Mouse (Mus musculus): ENCODE results near the gene Hes7. TPM values are rescaled to one million over a fixed set of nuclear protein-coding genes. Genes with fewer than 3 reads are reported as not detected.

Hes7 gene
- not detected for polyA plus RNA-seq (2017; shearing (Covaris generic))

GRCm38 (mm10) chr11:69120221-69121000 is at the start of gene Hes7:
Gene Hes7, plus strand, starts transcription at chr11:69120404.

DNA sequence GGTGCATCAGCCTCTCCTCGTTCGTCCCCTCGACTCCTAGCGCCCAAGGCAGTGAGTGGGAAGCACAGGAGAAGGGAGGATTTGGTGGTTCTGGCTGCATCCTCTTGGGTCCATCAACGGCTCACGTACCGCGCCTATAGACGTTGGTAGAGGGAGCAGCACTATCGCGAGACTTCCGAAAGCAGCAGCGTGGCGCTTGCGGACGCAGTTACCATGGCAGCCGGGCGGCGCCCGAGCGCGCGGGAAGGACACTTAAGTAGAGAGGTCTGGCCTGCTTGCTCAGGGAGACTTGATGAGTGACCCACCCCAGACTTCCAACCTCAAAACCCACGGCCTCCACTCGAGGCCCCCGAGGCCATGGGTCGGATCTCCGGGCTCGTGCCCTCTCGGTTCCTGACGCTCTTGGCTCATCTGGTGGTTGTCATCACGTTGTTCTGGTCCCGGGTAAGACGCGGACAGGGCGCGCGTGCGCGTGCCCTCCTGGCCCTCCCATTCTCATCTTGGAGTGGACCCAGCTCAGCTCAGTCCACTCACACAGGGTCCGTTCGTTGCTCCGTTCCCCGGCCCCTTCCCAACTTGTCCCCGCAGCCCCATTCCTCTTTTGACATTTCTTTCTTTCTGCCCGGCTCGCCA is 49.5 kb upstream of the Hes7 start, which contains the start of gene Tmem107:
Gene Tmem107 (plus strand): TSS at position 217 of the 633 bp plus-strand sequence.

GRCm38 (mm10) chr11:69088103-69088855 is 31.9 kb upstream of the Hes7 start, which contains the start of gene Vamp2:
Gene Vamp2, plus strand, starts transcription at chr11:69088490.

GRCm38 (mm10) chr11:69094697-69095429 is 25.3 kb upstream of the Hes7 start, which contains the start of gene Per1:
Gene Per1, plus strand, starts transcription at chr11:69095217.

DNA sequence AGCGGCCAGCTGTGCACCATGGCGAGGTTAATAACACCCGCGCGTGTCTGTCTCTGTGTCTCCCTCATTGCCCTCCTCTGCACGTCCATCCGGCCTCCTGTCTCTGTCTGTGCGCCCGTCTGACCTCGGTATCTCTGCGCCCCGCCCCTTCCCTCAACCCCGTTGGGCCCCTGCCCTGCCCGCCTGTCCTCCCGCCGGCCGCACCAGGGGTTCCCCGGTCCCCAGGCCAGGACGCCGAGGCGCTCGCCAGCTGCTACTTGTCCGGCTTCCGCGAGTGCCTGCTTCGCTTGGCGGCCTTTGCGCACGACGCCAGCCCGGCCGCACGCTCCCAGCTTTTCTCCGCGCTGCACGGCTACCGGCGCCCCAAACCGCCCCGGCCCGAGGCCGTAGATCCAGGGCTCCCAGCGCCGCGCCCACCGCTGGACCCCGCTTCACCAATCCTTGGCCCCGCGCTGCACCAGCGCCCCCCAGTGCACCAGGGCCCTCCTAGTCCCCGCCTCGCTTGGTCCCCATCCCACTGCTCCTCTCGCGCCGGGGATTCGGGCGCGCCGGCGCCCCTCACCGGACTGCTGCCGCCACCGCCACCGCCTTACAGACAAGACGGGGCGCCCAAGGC is 2.2 kb downstream of the Hes7 start, which contains the start of gene 9130213A22Rik:
Gene 9130213A22Rik (minus strand): TSS at position 254 of the 616 bp plus-strand sequence.

DNA sequence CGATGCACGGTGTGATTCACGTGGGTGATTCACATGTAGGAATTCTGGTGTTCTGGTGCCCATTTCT is 5.5 kb downstream of the Hes7 start, which contains the start of gene Aloxe3:
Gene Aloxe3 (plus strand): TSS at position 45 of the 67 bp plus-strand sequence.

GRCm38 (mm10) chr11:69156800-69157199 is 36.6 kb downstream of the Hes7 start, which contains the start of gene Alox12b:
Gene Alox12b, plus strand, starts transcription at chr11:69156989.

Other genes starting within 250 kb of the Hes7 start
- 74.0 TPM for gene Ndel1, start 248.5 kb upstream of the Hes7 start, polyA plus RNA-seq (2017; shearing (Covaris generic))
- gene Rnf222, start 231.9 kb upstream of the Hes7 start, polyA plus RNA-seq (2017; shearing (Covaris generic)) = not detected
- 813 TPM for gene Rpl26, start 218.8 kb upstream of the Hes7 start, polyA plus RNA-seq (2017; shearing (Covaris generic))
- not detected for gene Odf4, start 193.3 kb upstream of the Hes7 start, polyA plus RNA-seq (2017; shearing (Covaris generic))
- gene Arhgef15, start 162.9 kb upstream of the Hes7 start, polyA plus RNA-seq (2017; shearing (Covaris generic)) = 0.16 TPM
- gene Slc25a35, start 152.3 kb upstream of the Hes7 start, polyA plus RNA-seq (2017; shearing (Covaris generic)) = 11.0 TPM
- gene Rangrf, start 145.2 kb upstream of the Hes7 start, polyA plus RNA-seq (2017; shearing (Covaris generic)) = 35.2 TPM
- 5.3 TPM for gene Pfas, start 111.9 kb upstream of the Hes7 start, polyA plus RNA-seq (2017; shearing (Covaris generic))
- 29.3 TPM for gene Ctc1, start 104.5 kb upstream of the Hes7 start, polyA plus RNA-seq (2017; shearing (Covaris generic))
- 11.1 TPM for gene Aurkb, start 74.8 kb upstream of the Hes7 start, polyA plus RNA-seq (2017; shearing (Covaris generic))
- gene Borcs6, start 60.7 kb upstream of the Hes7 start, polyA plus RNA-seq (2017; shearing (Covaris generic)) = 6.5 TPM
- gene Tmem107, start 49.6 kb upstream of the Hes7 start, polyA plus RNA-seq (2017; shearing (Covaris generic)) = 3.6 TPM
- 71.4 TPM for gene Vamp2, start 31.9 kb upstream of the Hes7 start, polyA plus RNA-seq (2017; shearing (Covaris generic))
- gene Per1, start 25.2 kb upstream of the Hes7 start, polyA plus RNA-seq (2017; shearing (Covaris generic)) = 9.8 TPM
- gene 9130213A22Rik, start 2.2 kb downstream of the Hes7 start, polyA plus RNA-seq (2017; shearing (Covaris generic)) = 0.18 TPM
- gene Aloxe3, start 5.5 kb downstream of the Hes7 start, polyA plus RNA-seq (2017; shearing (Covaris generic)) = 0.10 TPM
- gene Alox12b, start 36.6 kb downstream of the Hes7 start, polyA plus RNA-seq (2017; shearing (Covaris generic)) = not detected
- gene Alox8, start 77.4 kb downstream of the Hes7 start, polyA plus RNA-seq (2017; shearing (Covaris generic)) = 13.7 TPM
- 0.12 TPM for gene Gucy2e, start 116.6 kb downstream of the Hes7 start, polyA plus RNA-seq (2017; shearing (Covaris generic))
- gene Cntrob, start 203.4 kb downstream of the Hes7 start, polyA plus RNA-seq (2017; shearing (Covaris generic)) = 15.9 TPM
- gene Trappc1, start 203.6 kb downstream of the Hes7 start, polyA plus RNA-seq (2017; shearing (Covaris generic)) = 106 TPM
- gene Kcnab3, start 205.9 kb downstream of the Hes7 start, polyA plus RNA-seq (2017; shearing (Covaris generic)) = 2.9 TPM
- 5.1 TPM for gene Rnf227, start 220.1 kb downstream of the Hes7 start, polyA plus RNA-seq (2017; shearing (Covaris generic))
- 111 TPM for gene Chd3, start 249.0 kb downstream of the Hes7 start, polyA plus RNA-seq (2017; shearing (Covaris generic))